Mouse (Mus musculus) regulatory T cell (primary cell): Measurements from ENCODE around the gene Olfr1475.
"Not testable (repeated sequence)": the region's sequence is repeated elsewhere in the genome, so short reads cannot be mapped to it uniquely, and the experiment has no call there.

Experiments
- in situ Hi-C: fragments of 300-600 bp; cut with MboI, MseI; formaldehyde crosslinking; loops from one replicate; pipeline ENCODE4 v1.15.1; 2025; ENCODE audit warnings: high pct_unique_total_duplicates

Gene Olfr1475

GRCm38 (mm10) chr19:13480096-13480495 lies at the start of gene Olfr1475:
Olfr1475 (minus strand) TSS chr19:13480196.
- in situ Hi-C loops: no loop called here

- in situ Hi-C loops: no loop called here
Observed at GRCm38 (mm10) chr19:13527613-13528012, 47.6 kb upstream of the Olfr1475 start, which contains the start of gene Olfr1480. Olfr1480 (plus strand) TSS chr19:13527913.

- in situ Hi-C loops: no loop called here
Observed at GRCm38 (mm10) chr19:13500246-13500645, 20.2 kb upstream of the Olfr1475 start, which contains the start of gene Olfr1477. Olfr1477 (plus strand) TSS chr19:13500546.

- in situ Hi-C loops: loop anchor here (10.0 kb wide), 1 partner anchor 946 kb away; no protein-coding TSS in a partner anchor
Observed at GRCm38 (mm10) chr19:13469265-13469664, 10.7 kb downstream of the Olfr1475 start, which contains the start of gene Olfr1474. Olfr1474 (plus strand) TSS chr19:13469565.

GRCm38 (mm10) chr19:13455986-13456385 lies 24.0 kb downstream of the Olfr1475 start, which contains the start of gene Olfr1472:
Olfr1472 (minus strand) TSS chr19:13456086.
- in situ Hi-C loops: no loop called here

GRCm38 (mm10) chr19:13443109-13443508 lies 36.9 kb downstream of the Olfr1475 start, which contains the start of gene Olfr1471:
Olfr1471 (plus strand) TSS chr19:13443409.
- in situ Hi-C loops: not testable (repeated sequence)
